Mouse (Mus musculus): ENCODE data around the gene Il1rn.

DNA sequence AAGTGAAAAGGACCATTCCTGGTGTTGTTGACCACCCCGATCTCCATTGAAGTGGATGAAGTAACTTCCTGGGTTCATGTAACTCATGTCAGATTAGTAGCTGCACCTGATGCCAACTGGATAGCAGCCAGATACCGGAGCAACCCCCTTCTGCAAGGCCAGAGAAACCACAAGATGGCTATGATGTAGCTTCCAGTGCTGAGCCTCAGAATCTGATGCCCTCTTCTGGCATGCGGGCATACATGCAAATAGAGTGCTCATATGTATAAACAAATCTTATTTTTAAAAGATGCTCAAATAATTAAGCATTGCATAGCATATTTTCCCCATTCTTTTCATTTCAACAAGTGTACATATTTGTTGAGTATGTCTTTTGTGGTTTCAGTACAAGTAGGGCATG, 27.2 kb downstream of the Il1rn start:
- TF ChIP-seq CTCF (IDR thresholded peaks at IDR 0.05; ENCODE audit: low read depth) (peak; percentile 48), EP300 (IDR thresholded peaks at IDR 0.05; ENCODE audit: low read depth) (no peak)
